Mouse (Mus musculus): ENCODE measurements around the gene Dlg2. TPM values are rescaled to one million over a fixed set of nuclear protein-coding genes. Genes with fewer than 3 reads are reported as not detected.
A peak's percentile ranks its signal among the peaks of the same experiment; 100 is the strongest.

Dlg2 gene
- polyA plus RNA-seq, 1 experiment from 2014 or later = 5.1 TPM

GRCm38 (mm10) chr7:92044966-92045365, 1568.5 kb downstream of the Dlg2 start:
- no peak for ATAC-seq (ENCODE audit: insufficient number of reproducible peaks, insufficient read depth, low FRiP score, low read depth)
- 91% methylated on average over 1 of the region's 1 CpGs for WGBS
- H3K9me3 ChIP-seq (ENCODE audit: control insufficient read depth, low read depth, low read length) = no peaks in the 10 kb centered on the region
- no peaks in the 10 kb centered on the region for H3K27me3 ChIP-seq (ENCODE audit: control insufficient read depth, insufficient read depth, low read length)
- no peak overlapping the region for H3K9ac ChIP-seq (replicated peaks; ENCODE audit: low read depth, low read length)
- no peak overlapping the region for H3K4me3 ChIP-seq (ENCODE audit: low read depth, low read length)
- no peaks in the 10 kb centered on the region for H3K4me1 ChIP-seq (ENCODE audit: control insufficient read depth, insufficient read depth, low read length)
- H3K27ac ChIP-seq (ENCODE audit: low read length) = no peak overlapping the region
- no peaks in the 10 kb centered on the region for H3K36me3 ChIP-seq (ENCODE audit: control insufficient read depth, insufficient read depth, low read length)
- H3K4me2 ChIP-seq (replicated peaks; ENCODE audit: low read depth, low read length) = no peak overlapping the region

DNA sequence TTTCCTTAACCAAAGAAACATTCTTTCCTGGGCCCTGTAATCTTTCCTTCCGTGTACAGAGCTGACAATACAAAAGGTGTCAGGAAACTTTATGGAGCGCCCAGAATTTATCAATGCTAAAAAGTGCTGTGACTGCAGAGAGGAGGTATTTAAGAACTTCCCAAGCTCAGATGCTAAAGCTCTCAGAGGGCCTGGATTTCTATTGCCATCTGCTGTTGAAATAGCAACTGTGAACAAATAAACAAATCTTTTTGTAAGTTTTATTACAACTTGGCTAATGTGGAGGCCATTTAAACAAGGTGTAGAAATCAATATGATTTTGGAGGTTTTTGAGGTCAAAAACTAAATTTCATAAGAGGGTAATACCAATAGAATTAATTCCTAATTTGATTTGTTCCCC, 1570.8 kb downstream of the Dlg2 start:
- H3K4me3 ChIP-seq (ENCODE audit: low read depth, low read length) = no peak overlapping the region
- 22% methylated on average over 2 of the region's 2 CpGs for WGBS
- no peak overlapping the region for H3K9ac ChIP-seq (replicated peaks; ENCODE audit: low read depth, low read length)
- no peaks in the 10 kb centered on the region for H3K4me1 ChIP-seq (ENCODE audit: control insufficient read depth, insufficient read depth, low read length)
- H3K27me3 ChIP-seq (ENCODE audit: control insufficient read depth, insufficient read depth, low read length) = no peaks in the 10 kb centered on the region
- no peak overlapping the region for H3K27ac ChIP-seq (ENCODE audit: low read length)
- no peaks in the 10 kb centered on the region for H3K9me3 ChIP-seq (ENCODE audit: control insufficient read depth, low read depth, low read length)
- no peak overlapping the region for H3K4me2 ChIP-seq (replicated peaks; ENCODE audit: low read depth, low read length)
- no peaks in the 10 kb centered on the region for H3K36me3 ChIP-seq (ENCODE audit: control insufficient read depth, insufficient read depth, low read length)
- ATAC-seq (ENCODE audit: insufficient number of reproducible peaks, insufficient read depth, low FRiP score, low read depth) = no peak

- no peaks in the 10 kb centered on the region for H3K36me3 ChIP-seq (ENCODE audit: control insufficient read depth, insufficient read depth, low read length)
- H3K4me3 ChIP-seq (ENCODE audit: low read depth, low read length) = no peak overlapping the region
- no peak overlapping the region for H3K9ac ChIP-seq (replicated peaks; ENCODE audit: low read depth, low read length)
- no peak overlapping the region for H3K4me2 ChIP-seq (replicated peaks; ENCODE audit: low read depth, low read length)
- H3K27me3 ChIP-seq (ENCODE audit: control insufficient read depth, insufficient read depth, low read length) = no peaks in the 10 kb centered on the region
- ATAC-seq (ENCODE audit: insufficient number of reproducible peaks, insufficient read depth, low FRiP score, low read depth) = no peak
- no peak overlapping the region for H3K27ac ChIP-seq (ENCODE audit: low read length)
- 41% methylated on average over 1 of the region's 1 CpGs for WGBS
- H3K9me3 ChIP-seq (ENCODE audit: control insufficient read depth, low read depth, low read length) = no peaks in the 10 kb centered on the region
- H3K4me1 ChIP-seq (ENCODE audit: control insufficient read depth, insufficient read depth, low read length) = no peaks in the 10 kb centered on the region
Measured at GRCm38 (mm10) chr7:92048876-92049275, 1572.4 kb downstream of the Dlg2 start.

DNA sequence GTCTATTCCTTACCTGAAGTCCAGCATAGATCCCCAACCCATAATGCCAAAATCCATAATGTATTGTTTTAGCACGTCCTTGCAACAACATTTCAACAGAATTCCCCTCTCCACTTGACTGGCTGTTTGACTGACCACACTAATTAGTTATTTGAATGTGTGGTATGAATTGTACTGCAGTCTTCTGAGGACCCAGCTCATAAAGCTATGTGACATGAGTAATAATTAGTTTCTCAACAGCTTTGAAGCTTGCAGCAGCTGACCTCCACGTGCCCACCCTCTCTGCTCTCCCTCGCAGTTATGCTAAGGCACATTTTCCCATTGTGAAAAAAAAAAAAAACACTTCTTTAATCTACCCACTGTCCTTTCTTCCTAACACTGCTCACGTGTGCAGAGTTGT, 1590.4 kb downstream of the Dlg2 start:
- H3K9me3 ChIP-seq (ENCODE audit: control insufficient read depth, low read depth, low read length) = no peaks in the 10 kb centered on the region
- no peaks in the 10 kb centered on the region for H3K36me3 ChIP-seq (ENCODE audit: control insufficient read depth, insufficient read depth, low read length)
- no peak overlapping the region for H3K4me2 ChIP-seq (replicated peaks; ENCODE audit: low read depth, low read length)
- ATAC-seq (ENCODE audit: insufficient number of reproducible peaks, insufficient read depth, low FRiP score, low read depth) = no peak
- no peak overlapping the region for H3K27ac ChIP-seq (ENCODE audit: low read length)
- no peaks in the 10 kb centered on the region for H3K4me1 ChIP-seq (ENCODE audit: control insufficient read depth, insufficient read depth, low read length)
- no peak overlapping the region for H3K4me3 ChIP-seq (ENCODE audit: low read depth, low read length)
- H3K27me3 ChIP-seq (ENCODE audit: control insufficient read depth, insufficient read depth, low read length) = no peaks in the 10 kb centered on the region
- 64% methylated on average over 4 of the region's 4 CpGs for WGBS
- H3K9ac ChIP-seq (replicated peaks; ENCODE audit: low read depth, low read length) = no peak overlapping the region

- WGBS = 57% methylated on average over 2 of the region's 3 CpGs
- ATAC-seq (ENCODE audit: insufficient number of reproducible peaks, insufficient read depth, low FRiP score, low read depth) = no peak
- no peaks in the 10 kb centered on the region for H3K4me1 ChIP-seq (ENCODE audit: control insufficient read depth, insufficient read depth, low read length)
Measured at GRCm38 (mm10) chr7:92087429-92087828, 1611.0 kb downstream of the Dlg2 start.

GRCm38 (mm10) chr7:92093860-92094259, 1617.4 kb downstream of the Dlg2 start:
- Histone ChIP-seq H3K4me2 (replicated peaks; ENCODE audit: low read depth, low read length) (no peak overlapping the region), H3K4me3 (ENCODE audit: low read depth, low read length) (no peak overlapping the region), H3K4me1 (ENCODE audit: control insufficient read depth, insufficient read depth, low read length) (no peaks in the 10 kb centered on the region), H3K36me3 (ENCODE audit: control insufficient read depth, insufficient read depth, low read length) (no peaks in the 10 kb centered on the region), H3K27me3 (ENCODE audit: control insufficient read depth, insufficient read depth, low read length) (no peaks in the 10 kb centered on the region), H3K9ac (replicated peaks; ENCODE audit: low read depth, low read length) (no peak overlapping the region), H3K27ac (ENCODE audit: low read length) (no peak overlapping the region), H3K9me3 (ENCODE audit: control insufficient read depth, low read depth, low read length) (no peaks in the 10 kb centered on the region)
- WGBS = 3% methylated on average over 3 of the region's 3 CpGs
- 0 out of 2 replicates have a peak, but pooled peaks have one; percentile 18 for ATAC-seq (ENCODE audit: insufficient number of reproducible peaks, insufficient read depth, low FRiP score, low read depth)

More at GRCm38 (mm10) chr7:92087429-92087828, 1611.0 kb downstream of the Dlg2 start:
- no peak overlapping the region for H3K4me3 ChIP-seq (ENCODE audit: low read depth, low read length)
- H3K36me3 ChIP-seq (ENCODE audit: control insufficient read depth, insufficient read depth, low read length) = no peaks in the 10 kb centered on the region
- no peak overlapping the region for H3K27ac ChIP-seq (ENCODE audit: low read length)
- no peak overlapping the region for H3K4me2 ChIP-seq (replicated peaks; ENCODE audit: low read depth, low read length)
- H3K9ac ChIP-seq (replicated peaks; ENCODE audit: low read depth, low read length) = no peak overlapping the region
- H3K27me3 ChIP-seq (ENCODE audit: control insufficient read depth, insufficient read depth, low read length) = no peaks in the 10 kb centered on the region
- no peaks in the 10 kb centered on the region for H3K9me3 ChIP-seq (ENCODE audit: control insufficient read depth, low read depth, low read length)

DNA sequence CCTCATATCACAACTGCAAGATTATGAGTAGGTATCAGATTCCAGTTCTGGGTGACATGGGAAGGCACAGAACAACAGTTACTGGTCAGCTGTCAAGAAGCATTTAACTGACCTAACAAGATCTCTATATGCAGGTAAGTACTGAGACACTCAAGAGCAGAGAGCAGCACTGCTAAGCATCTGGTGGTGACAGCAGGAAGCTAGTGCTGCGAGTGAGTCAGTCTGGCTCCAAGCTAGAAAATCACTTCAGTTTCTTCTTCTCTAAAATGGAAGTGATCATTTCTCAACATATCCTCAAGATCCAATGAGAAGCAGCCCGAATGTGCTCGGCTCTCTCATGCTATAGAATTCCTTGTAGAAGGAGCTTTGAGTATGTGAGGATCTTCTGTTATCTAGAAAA, 1618.7 kb downstream of the Dlg2 start:
- H3K4me1 ChIP-seq (ENCODE audit: control insufficient read depth, insufficient read depth, low read length) = no peaks in the 10 kb centered on the region
- 70% methylated on average over 3 of the region's 3 CpGs for WGBS
- no peaks in the 10 kb centered on the region for H3K9me3 ChIP-seq (ENCODE audit: control insufficient read depth, low read depth, low read length)
- H3K36me3 ChIP-seq (ENCODE audit: control insufficient read depth, insufficient read depth, low read length) = no peaks in the 10 kb centered on the region
- no peak overlapping the region for H3K4me2 ChIP-seq (replicated peaks; ENCODE audit: low read depth, low read length)
- no peaks in the 10 kb centered on the region for H3K27me3 ChIP-seq (ENCODE audit: control insufficient read depth, insufficient read depth, low read length)
- no peak overlapping the region for H3K4me3 ChIP-seq (ENCODE audit: low read depth, low read length)
- H3K27ac ChIP-seq (ENCODE audit: low read length) = no peak overlapping the region
- no peak overlapping the region for H3K9ac ChIP-seq (replicated peaks; ENCODE audit: low read depth, low read length)
- ATAC-seq (ENCODE audit: insufficient number of reproducible peaks, insufficient read depth, low FRiP score, low read depth) = no peak

DNA sequence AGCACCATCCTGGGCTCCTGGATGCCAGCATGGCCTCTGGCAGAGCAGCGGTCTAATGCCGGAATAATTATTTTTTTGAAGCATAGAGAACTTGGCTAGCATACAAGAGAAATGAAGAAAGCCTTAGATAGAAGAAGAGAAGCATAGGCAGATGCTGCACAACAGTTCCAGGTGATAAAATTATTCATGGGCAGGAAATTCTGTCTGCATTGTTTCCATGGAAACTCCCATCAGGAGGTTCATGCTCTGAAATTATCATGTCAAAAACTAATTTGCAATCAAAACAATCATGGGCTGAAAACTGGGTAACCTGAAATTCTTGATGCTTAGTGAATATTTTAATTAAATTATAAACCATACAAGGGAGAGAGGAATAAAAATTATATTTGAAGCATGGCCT, 1624.4 kb downstream of the Dlg2 start:
- 93% methylated on average over 2 of the region's 2 CpGs for WGBS
- Histone ChIP-seq H3K4me1 (ENCODE audit: control insufficient read depth, insufficient read depth, low read length) (no peaks in the 10 kb centered on the region), H3K4me3 (ENCODE audit: low read depth, low read length) (no peak overlapping the region), H3K9ac (replicated peaks; ENCODE audit: low read depth, low read length) (no peak overlapping the region), H3K9me3 (ENCODE audit: control insufficient read depth, low read depth, low read length) (no peaks in the 10 kb centered on the region), H3K4me2 (replicated peaks; ENCODE audit: low read depth, low read length) (no peak overlapping the region), H3K27ac (ENCODE audit: low read length) (no peak overlapping the region), H3K36me3 (ENCODE audit: control insufficient read depth, insufficient read depth, low read length) (no peaks in the 10 kb centered on the region), H3K27me3 (ENCODE audit: control insufficient read depth, insufficient read depth, low read length) (no peaks in the 10 kb centered on the region)
- ATAC-seq (ENCODE audit: insufficient number of reproducible peaks, insufficient read depth, low FRiP score, low read depth) = no peak

GRCm38 (mm10) chr7:92102892-92103543, 1626.5 kb downstream of the Dlg2 start:
- H3K9me3 ChIP-seq (ENCODE audit: control insufficient read depth, low read depth, low read length) = no peaks in the 10 kb centered on the region
- H3K4me2 ChIP-seq (replicated peaks; ENCODE audit: low read depth, low read length) = no peak overlapping the region
- H3K4me3 ChIP-seq (ENCODE audit: low read depth, low read length) = no peak overlapping the region
- H3K27me3 ChIP-seq (ENCODE audit: control insufficient read depth, insufficient read depth, low read length) = no peaks in the 10 kb centered on the region
- no peaks in the 10 kb centered on the region for H3K36me3 ChIP-seq (ENCODE audit: control insufficient read depth, insufficient read depth, low read length)
- no peak overlapping the region for H3K9ac ChIP-seq (replicated peaks; ENCODE audit: low read depth, low read length)
- 24% methylated on average over 4 of the region's 4 CpGs for WGBS
- no peak; the same call in 1 of the 2 replicates for ATAC-seq (ENCODE audit: insufficient number of reproducible peaks, insufficient read depth, low FRiP score, low read depth)
- no peak overlapping the region for H3K27ac ChIP-seq (ENCODE audit: low read length)
- H3K4me1 ChIP-seq (ENCODE audit: control insufficient read depth, insufficient read depth, low read length) = no peaks in the 10 kb centered on the region
